Mouse (Mus musculus) cerebellum, postnatal 4 days (tissue): ENCODE data around the gene Insig2.

Source experiments
- DNase-seq, 2 experiments: peaks; one replicate each; pipeline ENCODE4 v3.0.0; 2022; ENCODE audit warnings: low spot score in 2 of 2, mixed read lengths in 1 of 2

Insig2 gene

GRCm38 (mm10) chr1:121332485-121332884, at the start of gene Insig2:
Gene Insig2, minus strand, starts transcription at chr1:121332589.
- DNase-seq, result no peak

GRCm38 (mm10) chr1:121381562-121381961, 49.2 kb upstream of the Insig2 start:
- DNase-seq, result no peak

- no peak for DNase-seq
Observed at GRCm38 (mm10) chr1:121380033-121380432, 47.6 kb upstream of the Insig2 start.

- no peak for DNase-seq
Observed at GRCm38 (mm10) chr1:121377901-121378300, 45.5 kb upstream of the Insig2 start.

GRCm38 (mm10) chr1:121377410-121377809, 45.0 kb upstream of the Insig2 start:
- DNase-seq, result no peak

- no peak for DNase-seq
Observed at GRCm38 (mm10) chr1:121373631-121374030, 41.2 kb upstream of the Insig2 start.

- DNase-seq, result no peak
Observed at GRCm38 (mm10) chr1:121372656-121373055, 40.3 kb upstream of the Insig2 start.

- DNase-seq, result no peak
Observed at GRCm38 (mm10) chr1:121371449-121371848, 39.1 kb upstream of the Insig2 start.

- no peak for DNase-seq
Observed at GRCm38 (mm10) chr1:121367257-121367656, 34.9 kb upstream of the Insig2 start.

- no peak for DNase-seq
Observed at GRCm38 (mm10) chr1:121360561-121360960, 28.2 kb upstream of the Insig2 start.

- no peak for DNase-seq
Observed at GRCm38 (mm10) chr1:121359680-121360079, 27.3 kb upstream of the Insig2 start.

- no peak for DNase-seq
Observed at GRCm38 (mm10) chr1:121353779-121354178, 21.4 kb upstream of the Insig2 start.

GRCm38 (mm10) chr1:121351037-121351436, 18.6 kb upstream of the Insig2 start:
- DNase-seq, result no peak

- DNase-seq, result no peak
Observed at GRCm38 (mm10) chr1:121350616-121351015, 18.2 kb upstream of the Insig2 start.

- no peak for DNase-seq
Observed at GRCm38 (mm10) chr1:121348875-121349847, 16.8 kb upstream of the Insig2 start.

GRCm38 (mm10) chr1:121343966-121344365, 11.6 kb upstream of the Insig2 start:
- DNase-seq, result no peak

GRCm38 (mm10) chr1:121335789-121336188, 3.4 kb upstream of the Insig2 start:
- DNase-seq, result no peak

- no peak for DNase-seq
Observed at GRCm38 (mm10) chr1:121333986-121334703, 1.8 kb upstream of the Insig2 start.

GRCm38 (mm10) chr1:121330621-121331020, 1.8 kb downstream of the Insig2 start:
- no peak for DNase-seq

- DNase-seq, result no peak
Observed at GRCm38 (mm10) chr1:121329391-121329790, 3.0 kb downstream of the Insig2 start.

GRCm38 (mm10) chr1:121328193-121328555, 4.2 kb downstream of the Insig2 start:
- no peak for DNase-seq

GRCm38 (mm10) chr1:121327344-121328192, 4.8 kb downstream of the Insig2 start:
- peak; percentile 88 to 92 for DNase-seq
